Mouse (Mus musculus): ENCODE measurements around the gene Adat3.

GRCm38 (mm10) chr10:80622661-80623456 lies 20.2 kb downstream of the Adat3 start, which contains the start of gene Csnk1g2:
- TF ChIP-seq CTCF (conservative IDR thresholded peaks at IDR 0.05; ENCODE audit: low read length), result no peak
- no peak for TF ChIP-seq POU5F1 (IDR thresholded peaks at IDR 0.05; ENCODE audit: borderline replicate concordance, low read length)
- TF ChIP-seq NANOG (IDR thresholded peaks at IDR 0.05; ENCODE audit: borderline replicate concordance, low read length), result no peak

Data from E14TG2a.4 (cell line).